Mouse (Mus musculus): ENCODE results near the gene Fndc3b.
A peak's percentile ranks its signal among the peaks of the same experiment; 100 is the strongest.

Fndc3b gene

GRCm38 (mm10) chr3:27621176-27621575 lies 89.9 kb downstream of the Fndc3b start:
- no peak for DNase-seq (ENCODE audit: low read depth)

DNA sequence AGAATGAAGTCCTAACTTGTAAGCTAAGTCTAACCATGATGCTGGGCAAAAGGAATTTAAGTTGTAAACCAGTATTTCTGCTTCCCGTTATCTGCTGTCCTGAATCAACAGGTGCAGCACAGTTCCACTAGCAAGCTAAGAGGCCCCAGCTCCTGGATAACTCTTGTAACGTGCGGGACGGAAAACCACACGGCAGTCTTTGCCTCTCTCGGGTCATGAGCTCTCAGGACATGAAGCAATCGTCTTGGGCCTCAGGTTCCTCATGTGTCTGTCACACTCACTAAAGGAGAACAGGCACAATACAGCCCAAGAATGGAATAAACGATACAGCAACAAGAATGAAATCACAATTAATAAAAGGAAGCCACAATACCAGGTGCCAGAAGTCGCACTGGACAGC lies 93.4 kb downstream of the Fndc3b start:
- no peak for DNase-seq (ENCODE audit: low read depth)

- DNase-seq (ENCODE audit: low read depth) = no peak
Observed at GRCm38 (mm10) chr3:27617237-27617499, 93.9 kb downstream of the Fndc3b start.

- peak; percentile 49 for DNase-seq (ENCODE audit: low read depth)
Observed at GRCm38 (mm10) chr3:27616421-27617236, 94.5 kb downstream of the Fndc3b start.

DNA sequence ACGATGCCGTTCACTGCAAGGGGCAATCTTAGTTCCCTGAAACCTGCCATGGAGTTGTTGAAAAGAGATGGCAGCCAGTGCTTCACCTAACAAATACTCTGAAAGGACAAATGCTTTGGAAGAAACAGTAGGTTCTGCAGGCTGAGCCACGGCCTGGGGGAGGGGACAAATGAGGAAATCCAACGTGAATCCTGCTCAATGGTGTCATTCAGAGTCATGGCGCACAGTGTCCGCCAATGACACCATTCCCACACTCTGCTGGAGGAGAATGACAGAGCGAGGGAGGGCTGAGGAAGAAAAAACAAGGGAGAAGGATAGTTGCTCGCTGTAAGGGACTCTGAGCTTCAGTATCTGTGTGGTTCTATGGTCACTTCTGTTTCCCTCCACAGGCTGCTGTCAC lies 95.6 kb downstream of the Fndc3b start:
- no peak for DNase-seq (ENCODE audit: low read depth)

DNA sequence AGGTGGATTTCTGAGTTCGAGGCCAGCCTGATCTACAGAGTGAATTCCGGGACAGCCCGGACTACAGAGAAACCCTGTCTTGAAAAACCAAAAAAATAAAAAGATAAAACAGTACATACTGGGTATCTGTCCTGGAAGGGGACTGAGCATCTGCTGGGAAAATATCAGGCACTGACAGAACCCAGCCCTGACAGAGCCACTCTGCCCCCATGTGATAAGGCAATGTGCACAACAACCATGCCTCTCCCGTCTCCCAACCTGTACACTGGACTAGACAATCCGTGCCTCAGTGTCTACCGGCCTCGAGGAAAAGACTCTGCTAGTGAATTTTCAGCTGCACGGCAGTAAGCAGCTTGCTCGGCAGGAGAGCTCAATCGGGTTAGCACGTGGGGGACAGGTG lies 97.3 kb downstream of the Fndc3b start:
- DNase-seq (ENCODE audit: low read depth) = no peak

GRCm38 (mm10) chr3:27613011-27613410 lies 98.1 kb downstream of the Fndc3b start:
- DNase-seq (ENCODE audit: low read depth) = no peak

DNA sequence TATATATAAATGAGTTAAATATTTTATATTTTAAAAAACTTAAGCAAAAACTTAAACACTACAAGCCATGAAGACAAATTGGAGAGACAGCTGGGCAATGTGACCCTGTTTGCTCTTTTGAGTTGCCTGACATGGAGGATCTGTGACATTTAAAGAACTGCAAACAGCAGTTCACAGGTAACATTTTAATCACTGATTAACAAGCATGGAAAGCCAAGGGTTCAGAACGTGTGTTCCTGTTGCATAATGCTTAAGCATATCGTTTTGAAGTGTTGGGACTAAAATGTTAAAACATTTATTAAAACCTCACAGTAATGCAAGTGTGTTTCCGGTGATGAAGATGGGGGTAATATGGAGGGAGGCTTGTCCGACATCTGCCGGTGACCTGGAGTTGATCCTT lies 99.1 kb downstream of the Fndc3b start:
- no peak for DNase-seq (ENCODE audit: low read depth)

DNA sequence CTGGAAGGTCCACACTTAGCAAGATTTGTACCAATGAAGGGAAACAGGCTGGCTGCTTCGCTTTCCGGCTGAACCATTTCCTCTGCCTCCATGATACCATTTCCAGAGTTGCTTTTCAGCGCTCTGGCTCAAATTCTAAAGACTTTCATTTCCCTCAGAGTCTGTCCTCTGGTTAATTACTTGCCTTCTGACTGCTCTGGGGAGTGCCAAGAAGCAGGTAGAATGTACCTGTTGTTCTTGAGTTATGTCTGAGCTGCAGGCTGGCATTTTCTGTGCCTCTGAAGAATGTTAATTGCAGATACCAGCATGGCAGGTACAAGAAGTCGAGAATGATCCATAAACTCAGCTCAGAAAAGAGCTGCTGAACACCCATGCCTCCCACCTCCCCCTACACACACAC lies 100.6 kb downstream of the Fndc3b start:
- no peak for DNase-seq (ENCODE audit: low read depth)

- no peak for DNase-seq (ENCODE audit: low read depth)
Observed at GRCm38 (mm10) chr3:27610089-27610488, 101.0 kb downstream of the Fndc3b start.

- peak; percentile 92 for DNase-seq (ENCODE audit: low read depth)
Observed at GRCm38 (mm10) chr3:27607796-27608151, 103.3 kb downstream of the Fndc3b start.

DNA sequence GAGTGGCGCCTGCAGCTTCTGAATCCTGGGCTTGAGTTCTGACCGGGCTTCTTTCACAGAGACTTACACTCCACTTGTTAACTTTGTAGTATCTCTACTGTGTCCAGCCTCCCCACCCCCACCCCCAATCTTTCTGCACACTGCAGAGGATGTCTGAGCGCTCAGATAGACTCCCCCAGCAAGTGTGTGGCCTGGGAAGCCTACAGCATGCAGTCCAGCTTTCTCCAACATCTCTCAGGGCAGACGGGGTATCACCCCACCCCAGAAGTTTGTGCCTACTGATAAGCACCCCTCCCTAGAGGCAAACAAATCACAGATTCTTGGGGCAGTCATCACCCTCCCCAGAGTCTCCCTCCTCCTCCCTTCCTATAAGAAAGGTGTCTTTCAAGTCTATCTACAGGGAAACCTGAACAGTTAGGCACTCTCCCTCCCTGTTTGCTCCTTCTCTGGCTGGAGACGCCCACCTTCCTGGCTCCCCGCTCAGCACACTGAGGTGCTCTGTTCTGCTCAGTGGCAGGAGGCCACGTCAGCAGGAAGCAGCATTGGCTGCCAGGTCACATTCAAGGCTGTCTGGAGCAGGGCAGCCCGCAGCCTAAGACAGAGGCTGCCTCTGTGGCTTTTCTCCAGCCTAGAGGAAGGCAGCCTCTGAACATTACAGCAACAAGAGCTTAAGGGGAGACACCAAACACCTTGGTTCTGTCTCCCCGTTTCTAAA lies 103.9 kb downstream of the Fndc3b start:
- peak; percentile 95 for DNase-seq (ENCODE audit: low read depth)

DNA sequence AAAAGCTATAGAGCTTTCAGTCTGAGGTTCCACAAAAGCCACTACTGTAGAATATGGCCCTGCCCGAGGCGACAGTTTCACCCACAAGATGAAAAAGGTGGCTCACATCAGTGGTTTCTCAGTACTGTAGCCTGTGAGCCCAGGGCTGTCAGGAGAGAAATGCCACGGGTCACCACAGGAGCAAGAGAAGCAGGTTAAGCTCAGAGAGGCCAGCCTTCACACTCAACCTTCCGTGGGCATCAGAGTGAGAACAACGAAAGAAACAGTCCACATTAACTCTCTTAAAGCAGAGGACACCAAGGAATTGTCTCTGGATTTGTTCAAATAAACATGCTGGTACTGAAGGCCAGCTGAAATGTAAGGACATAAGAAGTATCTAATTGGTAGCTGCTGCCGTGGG lies 104.5 kb downstream of the Fndc3b start:
- DNase-seq (ENCODE audit: low read depth) = no peak

GRCm38 (mm10) chr3:27605613-27606012 lies 105.5 kb downstream of the Fndc3b start:
- no peak for DNase-seq (ENCODE audit: low read depth)

DNA sequence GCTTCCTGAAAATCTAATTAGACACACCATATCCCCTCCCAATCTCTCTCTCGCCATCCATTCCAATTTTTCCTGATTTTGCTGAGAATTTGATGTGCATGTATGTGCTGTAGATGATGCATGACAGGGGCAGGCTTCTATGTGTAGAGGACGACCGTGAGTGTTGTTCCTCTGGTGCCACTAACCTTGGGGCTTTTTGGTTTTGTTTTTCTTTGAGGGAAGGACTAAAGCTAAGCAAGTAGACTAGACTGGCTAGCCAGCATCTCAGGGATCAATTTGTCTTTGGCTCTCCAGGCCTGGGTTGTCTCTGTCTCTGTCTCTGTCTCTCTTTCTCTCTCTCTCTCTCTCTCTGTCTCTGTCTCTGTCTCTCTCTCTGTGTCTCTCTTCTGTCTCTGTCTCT lies 106.0 kb downstream of the Fndc3b start:
- DNase-seq (ENCODE audit: low read depth) = no peak

- DNase-seq (ENCODE audit: low read depth) = no peak
Observed at GRCm38 (mm10) chr3:27604629-27605028, 106.5 kb downstream of the Fndc3b start.

- no peak for DNase-seq (ENCODE audit: low read depth)
Observed at GRCm38 (mm10) chr3:27603905-27604620, 107.0 kb downstream of the Fndc3b start.

DNA sequence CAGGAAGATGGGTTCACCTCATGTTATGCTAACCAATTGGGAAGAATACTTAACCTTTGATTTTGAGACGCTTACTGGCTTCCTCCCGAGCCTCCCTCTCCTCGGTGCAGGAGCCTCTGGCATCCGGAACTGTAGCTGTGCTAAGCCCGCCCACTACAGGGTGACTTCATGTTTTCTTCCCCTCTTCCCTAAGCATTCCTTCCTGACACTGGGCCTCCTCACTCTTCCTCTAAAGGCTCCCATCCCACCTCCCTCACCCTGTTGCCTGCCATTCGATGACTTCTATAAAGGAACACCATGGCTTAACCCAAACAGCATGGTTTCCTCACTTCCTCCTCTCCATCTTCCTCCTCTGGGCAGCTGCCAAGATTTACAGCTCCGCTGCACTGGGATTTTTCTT lies 110.5 kb downstream of the Fndc3b start:
- DNase-seq (ENCODE audit: low read depth) = no peak

DNA sequence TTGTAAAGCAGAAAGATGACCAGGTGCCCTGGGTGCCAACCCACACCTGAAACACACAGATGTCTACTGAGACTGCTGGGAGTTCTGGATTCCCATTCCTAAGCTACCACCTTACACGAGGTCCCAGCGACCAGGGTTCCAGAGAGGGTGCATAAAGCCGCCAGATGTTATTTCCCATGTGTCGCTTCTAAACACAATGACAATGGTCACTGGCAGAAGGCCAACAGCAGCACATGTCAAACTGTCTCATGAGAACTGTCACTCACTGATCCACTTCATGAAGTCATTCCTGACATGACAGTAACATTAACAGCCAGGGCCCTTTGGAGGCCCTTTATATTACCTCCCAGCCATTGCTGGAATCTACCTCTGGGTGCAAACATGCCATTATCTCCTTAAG lies 110.9 kb downstream of the Fndc3b start:
- no peak for DNase-seq (ENCODE audit: low read depth)

GRCm38 (mm10) chr3:27598437-27599382 lies 112.4 kb downstream of the Fndc3b start:
- DNase-seq (ENCODE audit: low read depth) = no peak

GRCm38 (mm10) chr3:27593485-27594138 lies 117.5 kb downstream of the Fndc3b start:
- no peak for DNase-seq (ENCODE audit: low read depth)

Data from fibroblast of lung, adult 2 months (primary cell).